Comparison of ENCODE assay signal across 8 mouse cellular contexts in the genomic region with DNA sequence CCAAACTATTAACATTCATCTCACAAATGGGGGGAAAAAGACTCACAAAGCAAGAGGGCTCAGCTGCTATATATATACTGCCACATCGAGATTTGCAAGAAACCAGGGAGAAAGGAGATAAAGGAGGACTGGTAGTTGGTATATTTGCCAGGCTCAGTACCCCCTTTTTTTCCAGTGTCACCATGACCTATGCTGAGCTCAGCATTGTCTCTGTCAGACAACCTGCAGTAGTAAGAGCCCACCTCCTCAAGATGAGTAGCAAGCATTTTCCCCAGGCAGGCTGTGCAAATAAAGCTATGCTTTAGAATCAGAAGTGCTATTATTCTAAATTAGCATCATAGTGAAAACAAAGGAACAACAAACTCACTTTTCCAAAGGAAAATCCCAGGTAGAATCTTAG. TPM values are rescaled to one million over a fixed set of nuclear protein-coding genes. Genes with fewer than 3 reads are reported as not detected.
DNase-seq lines count a peak whose midpoint lies in the region; ATAC-seq and TF ChIP-seq lines count a peak whose summit lies in the region.
"Had no signal": no experiment of that assay in that cellular context is flagged by ENCODE, and none has a peak within 500 bp of the region (broad histone marks: within the 10 kb centered on the region; RNA-seq: fewer than 3 reads in every experiment).

No protein-coding gene starts in this region.

- no peak for TF ChIP-seq CTCF in cortical plate, adult 2 months (IDR thresholded peaks at IDR 0.05; ENCODE audit: extremely low read depth, insufficient read depth, low read length)

- TF ChIP-seq POLR2A in cortical plate, adult 2 months (IDR thresholded peaks at IDR 0.05; ENCODE audit: extremely low read depth, insufficient read depth, low read length): no peak

- H3K4me1 ChIP-seq in cortical plate, adult 2 months (ENCODE audit: control insufficient read depth, insufficient read depth, low read length): no peaks in the 10 kb centered on the region; the same call in 1 of the 2 replicates
- peaks cover 15% of the 10 kb centered on the region for H3K4me1 ChIP-seq in forebrain, embryonic 10.5 days
- peaks cover 5% of the 10 kb centered on the region; the same call in 1 of the 2 replicates for H3K4me1 ChIP-seq in hindbrain, embryonic 15.5 days (replicated peaks)
- H3K4me1 ChIP-seq in midbrain, embryonic 14.5 days (ENCODE audit: control insufficient read depth, insufficient read depth, low read length): peaks cover 26% of the 10 kb centered on the region

- no peaks in the 10 kb centered on the region for H3K9me3 ChIP-seq in forebrain, embryonic 10.5 days
- no peaks in the 10 kb centered on the region for H3K9me3 ChIP-seq in hindbrain, embryonic 15.5 days
- no peaks in the 10 kb centered on the region for H3K9me3 ChIP-seq in midbrain, embryonic 14.5 days (ENCODE audit: control insufficient read depth, low read length)

- peak overlapping the region; percentile 77 for H3K4me3 ChIP-seq in cortical plate, adult 2 months (ENCODE audit: insufficient read depth, low read length)
- H3K4me3 ChIP-seq in forebrain, embryonic 10.5 days: peak overlapping the region; percentile 32
- peak overlapping the region; percentile 42 for H3K4me3 ChIP-seq in hindbrain, embryonic 15.5 days
- H3K4me3 ChIP-seq in midbrain, embryonic 14.5 days (replicated peaks; ENCODE audit: low read depth, low read length): peak overlapping the region; percentile 43

- 48% methylated on average over 1 of the region's 1 CpGs for WGBS in forebrain, embryonic 10.5 days
- WGBS in hindbrain, embryonic 15.5 days: 17% methylated on average over 1 of the region's 1 CpGs
- 27% methylated on average over 1 of the region's 1 CpGs for WGBS in midbrain, embryonic 14.5 days

- H3K27ac ChIP-seq in cortical plate, adult 2 months (ENCODE audit: insufficient read depth, low read length): peak overlapping the region; percentile 10; the same call in 1 of the 2 replicates
- peak overlapping the region; percentile 68; the same call in 1 of the 2 replicates for H3K27ac ChIP-seq in forebrain, embryonic 10.5 days
- H3K27ac ChIP-seq in hindbrain, embryonic 15.5 days (replicated peaks): peak overlapping the region; percentile 86
- peak overlapping the region; percentile 89 for H3K27ac ChIP-seq in midbrain, embryonic 14.5 days (replicated peaks; ENCODE audit: low read depth, low read length)

- peak overlapping the region; percentile 56; the same call in 1 of the 2 replicates for H3K4me2 ChIP-seq in hindbrain, embryonic 15.5 days
- peak overlapping the region; percentile 61 for H3K4me2 ChIP-seq in midbrain, embryonic 14.5 days (ENCODE audit: low read length)

- no peak for DNase-seq in forebrain, embryonic 10.5 days (ENCODE audit: extremely low spot score, low spot score)
- peak; percentile 55 for DNase-seq in midbrain, embryonic 14.5 days
- DNase-seq in lung, postnatal 10 days: no peak
- no peak for DNase-seq in spleen, postnatal 4 days (ENCODE audit: low spot score in 2 of 2)
- no peak for DNase-seq in right cerebral cortex, postnatal 10 days (ENCODE audit: low spot score in 2 of 2)
- DNase-seq: kidney, adult 8-10 months had no signal

- H3K36me3 ChIP-seq in forebrain, embryonic 10.5 days (replicated peaks): no peaks in the 10 kb centered on the region
- H3K36me3 ChIP-seq in hindbrain, embryonic 15.5 days: no peaks in the 10 kb centered on the region
- 0 out of 2 replicates have a peak, but pooled peaks cover 2% of the 10 kb centered on the region for H3K36me3 ChIP-seq in midbrain, embryonic 14.5 days (ENCODE audit: control insufficient read depth, insufficient read depth, low read length)

- peaks cover 53% of the 10 kb centered on the region for H3K27me3 ChIP-seq in forebrain, embryonic 10.5 days (ENCODE audit: poor library complexity, severe bottlenecking)
- H3K27me3 ChIP-seq in hindbrain, embryonic 15.5 days: no peaks in the 10 kb centered on the region
- no peaks in the 10 kb centered on the region for H3K27me3 ChIP-seq in midbrain, embryonic 14.5 days (ENCODE audit: control insufficient read depth, insufficient read depth, low read length)

- ATAC-seq in hindbrain, embryonic 15.5 days (ENCODE audit: low FRiP score, low read depth): 0 out of 2 replicates have a peak, but pooled peaks have one; percentile 56
- 0 out of 2 replicates have a peak, but pooled peaks have one; percentile 48 for ATAC-seq in midbrain, embryonic 14.5 days (ENCODE audit: low FRiP score, low TSS enrichment)

- H3K9ac ChIP-seq in hindbrain, embryonic 15.5 days: peak overlapping the region; percentile 62
- H3K9ac ChIP-seq in midbrain, embryonic 14.5 days (replicated peaks; ENCODE audit: low read length): peak overlapping the region; percentile 70

RNA-seq across cellular contexts. Expression of a gene that starts 0.6 kb away (rescaled TPM):
- polyA plus RNA-seq in cortical plate, adult 2 months (2012; rRNA removed): 17.2 and 18.0 TPM in 2 replicates
- 9.8 and 17.4 TPM in 2 replicates for polyA plus RNA-seq in forebrain, embryonic 10.5 days (2016; fragmentation: Nextera tagmentation; extraction: Ambion mirVana)
- 259 and 274 TPM in 2 replicates for polyA plus RNA-seq in hindbrain, embryonic 15.5 days (2015; fragmentation: Nextera tagmentation; extraction: Ambion mirVana)
- polyA plus RNA-seq in midbrain, embryonic 14.5 days (2014; fragmentation: Nextera tagmentation; extraction: Ambion mirVana): 226 and 377 TPM in 2 replicates

Comparison
In these comparisons a context has a peak if more than half of its experiments do, and no peak if none do; other contexts are left out.
1. H3K27ac ChIP-seq: peak in every context shown above with its lines; median percentile 89 in midbrain, embryonic 14.5 days; 86 in hindbrain, embryonic 15.5 days; 68 in forebrain, embryonic 10.5 days; 10 in cortical plate, adult 2 months.
2. RNA of a gene that starts 0.6 kb away (polyA plus RNA-seq): 226 to 377 TPM in midbrain, embryonic 14.5 days and 259 to 274 TPM in hindbrain, embryonic 15.5 days; 9.8 to 17.4 TPM in forebrain, embryonic 10.5 days and 17.2 to 18.0 TPM in cortical plate, adult 2 months; every median in the first group is over 10 times any median in the second.
3. Peak in every context shown above with its lines, with median percentiles within 50 percentile points of each other: H3K4me3 ChIP-seq.